Mouse (Mus musculus) cortical plate, adult 2 months (tissue): ENCODE results near the gene Usp31.

ENCODE experiments used
- CTCF ChIP-seq: fragments of 200-500 bp; IDR thresholded peaks from 2 replicates; pipeline ENCODE4 v1.5.1; 2011; ENCODE audit warnings: mild to moderate bottlenecking, control low read depth, low read length; ENCODE audit not compliant: insufficient read depth; ENCODE audit errors: extremely low read depth
- POLR2A ChIP-seq: fragments of 200-500 bp; IDR thresholded peaks from 2 replicates; pipeline ENCODE4 v1.6.1; 2011; ENCODE audit warnings: mild to moderate bottlenecking, low read length, control low read depth; ENCODE audit not compliant: insufficient read depth; ENCODE audit errors: extremely low read depth

- TF ChIP-seq CTCF = no peak
- no peak for TF ChIP-seq POLR2A
Observed at GRCm38 (mm10) chr7:121711171-121711570, 4.1 kb upstream of the Usp31 start.
